Mouse (Mus musculus) forebrain, postnatal 0 days (tissue): ENCODE measurements around the gene Cyp11a1. TPM values are rescaled to one million over a fixed set of nuclear protein-coding genes. Genes with fewer than 3 reads are reported as not detected.

Experiments used
- ATAC-seq: fragments of 200-750 bp; cut with Nextera tagmentation; 2 replicates; pipeline ENCODE4 v1.8.0; 2017; ENCODE audit warnings: mild to moderate bottlenecking, moderate library complexity
- DNase-seq: peaks from one replicate; pipeline ENCODE4 v3.0.0-alpha.2; 2015
- H3K27ac ChIP-seq: fragments of 300-500 bp; sonication (generic); 2 replicates; pipeline ENCODE4 v1.5.1; 2014; ENCODE audit warnings: low read depth, mild to moderate bottlenecking, antibody characterized with exemption, low read length, moderate library complexity, mixed read lengths
- H3K27me3 ChIP-seq: fragments of 300-500 bp; sonication (generic); 2 replicates; pipeline ENCODE4 v1.6.1; 2014; ENCODE audit warnings: mild to moderate bottlenecking, low read length, mixed read lengths; ENCODE audit not compliant: insufficient read depth
- H3K36me3 ChIP-seq: fragments of 300-500 bp; sonication (generic); 2 replicates; pipeline ENCODE4 v1.6.1; 2014; ENCODE audit warnings: mild to moderate bottlenecking, moderate library complexity; ENCODE audit not compliant: insufficient read depth
- H3K4me1 ChIP-seq: fragments of 300-500 bp; sonication (generic); 2 replicates; pipeline ENCODE4 v1.6.1; 2014; ENCODE audit warnings: antibody characterized with exemption; ENCODE audit not compliant: insufficient read depth
- H3K4me2 ChIP-seq: fragments of 300-500 bp; sonication (generic); 2 replicates; pipeline ENCODE4 v1.6.1; 2014; ENCODE audit warnings: low read depth, mild to moderate bottlenecking, moderate library complexity
- H3K4me3 ChIP-seq: fragments of 300-500 bp; sonication (generic); 2 replicates; pipeline ENCODE4 v1.5.1; 2014; ENCODE audit warnings: low read depth, low read length, mixed read lengths
- H3K9ac ChIP-seq: fragments of 300-500 bp; sonication (generic); 2 replicates; pipeline ENCODE4 v1.6.1; 2014; ENCODE audit warnings: mild to moderate bottlenecking
- H3K9me3 ChIP-seq: fragments of 300-500 bp; sonication (generic); 2 replicates; pipeline ENCODE4 v1.6.1; 2016; ENCODE audit warnings: low read length
- CTCF ChIP-seq: sonication (generic); IDR thresholded peaks from 2 replicates; pipeline ENCODE4 v1.5.1; 2016; ENCODE audit warnings: antibody characterized with exemption, control low read depth, low read depth
- WGBS: fragments of 180-500 bp; shearing (Covaris S2); extraction: QIAGEN DNeasy Blood & Tissue Kit; methylation state at CpG from one replicate; pipeline ENCODE4 v1.1.7; 2014; 5-methylcytosine and 5-hydroxymethylcytosine counted together
- polyA plus RNA-seq: library from polyadenylated mRNA; unstranded; fragments of >200 nt; fragmentation: Nextera tagmentation; extraction: Ambion mirVana; gene quantifications from 2 replicates; pipeline ENCODE4 v1.2.1, GENCODE M21; 2015
- total RNA-seq: library from RNA; depleted of rRNA; stranded (reverse); fragments of >200 nt; gene quantifications from 2 replicates; pipeline ENCODE4 v1.2.3, GENCODE M21; 2014

Gene Cyp11a1
- total and polyA plus RNA-seq, 2 experiments from 2014 or later = 0.29 to 0.88 TPM

GRCm38 (mm10) chr9:57985304-57985703, 20.9 kb upstream of the Cyp11a1 start:
- Histone ChIP-seq H3K9me3 (no peaks in the 10 kb centered on the region), H3K27me3 (no peaks in the 10 kb centered on the region), H3K36me3 (no peaks in the 10 kb centered on the region), H3K9ac (no peak overlapping the region), H3K4me2 (no peak overlapping the region), H3K4me1 (0 out of 2 replicates have a peak, but pooled peaks cover 3% of the 10 kb centered on the region), H3K27ac (no peak overlapping the region), H3K4me3 (no peak overlapping the region)
- ATAC-seq (no peak), DNase-seq (no peak)
- TF ChIP-seq CTCF = no peak
- 81% methylated on average over 8 of the region's 8 CpGs for whole genome bisulfite sequencing

- Histone ChIP-seq H3K4me2 (no peak overlapping the region), H3K9me3 (no peaks in the 10 kb centered on the region), H3K27ac (no peak overlapping the region), H3K4me3 (no peak overlapping the region), H3K9ac (no peak overlapping the region), H3K27me3 (no peaks in the 10 kb centered on the region), H3K36me3 (no peaks in the 10 kb centered on the region), H3K4me1 (0 out of 2 replicates have a peak, but pooled peaks cover 3% of the 10 kb centered on the region)
- ATAC-seq (no peak), DNase-seq (no peak)
- 81% methylated on average over 7 of the region's 7 CpGs for whole genome bisulfite sequencing
- no peak for TF ChIP-seq CTCF
Measured at GRCm38 (mm10) chr9:57986293-57986692, 19.9 kb upstream of the Cyp11a1 start.

- H3K4me1 ChIP-seq = 0 out of 2 replicates have a peak, but pooled peaks cover 5% of the 10 kb centered on the region
- H3K27ac ChIP-seq = no peak overlapping the region
- no peak overlapping the region for H3K4me3 ChIP-seq
- no peak for DNase-seq
- H3K4me2 ChIP-seq = no peak overlapping the region
- no peaks in the 10 kb centered on the region for H3K36me3 ChIP-seq
- 73% methylated on average over 2 of the region's 2 CpGs for WGBS
- TF ChIP-seq CTCF = no peak
- H3K9me3 ChIP-seq = no peaks in the 10 kb centered on the region
- ATAC-seq = peak; percentile 51; the same call in 1 of the 2 replicates
- H3K9ac ChIP-seq = no peak overlapping the region
- H3K27me3 ChIP-seq = no peaks in the 10 kb centered on the region
Measured at GRCm38 (mm10) chr9:57988098-57988497, 18.1 kb upstream of the Cyp11a1 start.

GRCm38 (mm10) chr9:57989309-57989708, 16.9 kb upstream of the Cyp11a1 start:
- Histone ChIP-seq H3K4me2 (no peak overlapping the region), H3K9me3 (no peaks in the 10 kb centered on the region), H3K36me3 (no peaks in the 10 kb centered on the region), H3K4me1 (0 out of 2 replicates have a peak, but pooled peaks cover 8% of the 10 kb centered on the region), H3K9ac (no peak overlapping the region), H3K27ac (no peak overlapping the region), H3K27me3 (no peaks in the 10 kb centered on the region), H3K4me3 (no peak overlapping the region)
- DNase-seq (no peak), ATAC-seq (no peak)
- TF ChIP-seq CTCF = no peak
- 88% methylated on average over 6 of the region's 6 CpGs for WGBS

- no peak for DNase-seq
- Histone ChIP-seq H3K4me2 (no peak overlapping the region), H3K36me3 (no peaks in the 10 kb centered on the region), H3K4me1 (0 out of 2 replicates have a peak, but pooled peaks cover 8% of the 10 kb centered on the region), H3K27me3 (no peaks in the 10 kb centered on the region), H3K27ac (no peak overlapping the region), H3K4me3 (no peak overlapping the region), H3K9me3 (no peaks in the 10 kb centered on the region), H3K9ac (no peak overlapping the region)
- TF ChIP-seq CTCF = peak; percentile 67
- ATAC-seq = no peak
- WGBS = 40% methylated on average over 10 of the region's 10 CpGs
Measured at GRCm38 (mm10) chr9:57990438-57991110, 15.6 kb upstream of the Cyp11a1 start.

GRCm38 (mm10) chr9:57992060-57992459, 14.2 kb upstream of the Cyp11a1 start:
- H3K9me3 ChIP-seq = no peaks in the 10 kb centered on the region
- H3K27me3 ChIP-seq = no peaks in the 10 kb centered on the region
- DNase-seq (no peak), ATAC-seq (no peak)
- H3K9ac ChIP-seq = no peak overlapping the region
- 0 out of 2 replicates have a peak, but pooled peaks cover 8% of the 10 kb centered on the region for H3K4me1 ChIP-seq
- no peak for TF ChIP-seq CTCF
- H3K4me2 ChIP-seq = no peak overlapping the region
- no peak overlapping the region for H3K4me3 ChIP-seq
- H3K36me3 ChIP-seq = no peaks in the 10 kb centered on the region
- no peak overlapping the region for H3K27ac ChIP-seq
- WGBS = 91% methylated on average over 3 of the region's 3 CpGs

- ATAC-seq (peak; percentile 62), DNase-seq (peak; percentile 34)
- H3K4me3 ChIP-seq = no peak overlapping the region
- WGBS = 25% methylated on average over 8 of the region's 8 CpGs
- H3K4me1 ChIP-seq = 0 out of 2 replicates have a peak, but pooled peaks cover 8% of the 10 kb centered on the region
- H3K9ac ChIP-seq = no peak overlapping the region
- no peak overlapping the region for H3K27ac ChIP-seq
- H3K36me3 ChIP-seq = no peaks in the 10 kb centered on the region
- H3K9me3 ChIP-seq = no peaks in the 10 kb centered on the region
- H3K27me3 ChIP-seq = no peaks in the 10 kb centered on the region
- H3K4me2 ChIP-seq = no peak overlapping the region
- no peak for TF ChIP-seq CTCF
Measured at GRCm38 (mm10) chr9:57992781-57993591, 13.2 kb upstream of the Cyp11a1 start.
